Mouse (Mus musculus): ENCODE measurements around the gene Cyren. TPM values are rescaled to one million over a fixed set of nuclear protein-coding genes. Genes with fewer than 3 reads are reported as not detected.

The Cyren gene
- polyA plus RNA-seq (2015; fragmentation: Nextera tagmentation; extraction: Ambion mirVana) = 9.7 and 9.8 TPM in 2 replicates

GRCm38 (mm10) chr6:34877509-34878321 is at the start of gene Cyren:
TSS of gene Cyren (minus strand) at chr6:34878060.
- Histone ChIP-seq H3K27me3 (replicated peaks; ENCODE audit: control insufficient read depth, insufficient read depth, low read length) (no peaks in the 10 kb centered on the region), H3K27ac (ENCODE audit: low read depth, low read length) (peak within 1 kb of the TSS; percentile 91), H3K9ac (ENCODE audit: low read depth, low read length) (peak within 1 kb of the TSS; percentile 85), H3K4me2 (ENCODE audit: low read length) (peak within 1 kb of the TSS; percentile 69), H3K9me3 (ENCODE audit: control insufficient read depth, low read length) (no peaks in the 10 kb centered on the region), H3K4me3 (ENCODE audit: low read length) (peak within 1 kb of the TSS; percentile 72), H3K4me1 (ENCODE audit: control insufficient read depth, insufficient read depth, low read depth, low read length) (peaks cover 13% of the 10 kb centered on the region), H3K36me3 (ENCODE audit: control insufficient read depth, insufficient read depth, low read length) (0 out of 2 replicates have a peak, but pooled peaks cover 2% of the 10 kb centered on the region)
- ATAC-seq = peak; percentile 96
- WGBS = under 1% methylated on average over 56 of the region's 56 CpGs

GRCm38 (mm10) chr6:34927594-34927993 is 49.7 kb upstream of the Cyren start:
- Histone ChIP-seq H3K4me2 (ENCODE audit: low read length) (no peak overlapping the region), H3K9me3 (ENCODE audit: control insufficient read depth, low read length) (no peaks in the 10 kb centered on the region), H3K27me3 (replicated peaks; ENCODE audit: control insufficient read depth, insufficient read depth, low read length) (no peaks in the 10 kb centered on the region), H3K9ac (ENCODE audit: low read depth, low read length) (no peak overlapping the region), H3K27ac (ENCODE audit: low read depth, low read length) (no peak overlapping the region), H3K4me1 (ENCODE audit: control insufficient read depth, insufficient read depth, low read depth, low read length) (no peaks in the 10 kb centered on the region), H3K4me3 (ENCODE audit: low read length) (no peak overlapping the region), H3K36me3 (ENCODE audit: control insufficient read depth, insufficient read depth, low read length) (no peaks in the 10 kb centered on the region)
- no peak for ATAC-seq
- WGBS = 96% methylated on average over 8 of the region's 8 CpGs

GRCm38 (mm10) chr6:34927156-34927555 is 49.3 kb upstream of the Cyren start:
- no peaks in the 10 kb centered on the region for H3K4me1 ChIP-seq (ENCODE audit: control insufficient read depth, insufficient read depth, low read depth, low read length)
- H3K27me3 ChIP-seq (replicated peaks; ENCODE audit: control insufficient read depth, insufficient read depth, low read length) = no peaks in the 10 kb centered on the region
- no peak overlapping the region for H3K27ac ChIP-seq (ENCODE audit: low read depth, low read length)
- no peak overlapping the region for H3K4me3 ChIP-seq (ENCODE audit: low read length)
- H3K4me2 ChIP-seq (ENCODE audit: low read length) = no peak overlapping the region
- H3K9ac ChIP-seq (ENCODE audit: low read depth, low read length) = no peak overlapping the region
- H3K36me3 ChIP-seq (ENCODE audit: control insufficient read depth, insufficient read depth, low read length) = no peaks in the 10 kb centered on the region
- H3K9me3 ChIP-seq (ENCODE audit: control insufficient read depth, low read length) = no peaks in the 10 kb centered on the region
- 39% methylated on average over 4 of the region's 4 CpGs for WGBS
- ATAC-seq = no peak

GRCm38 (mm10) chr6:34921941-34922340 is 44.1 kb upstream of the Cyren start:
- Histone ChIP-seq H3K4me3 (ENCODE audit: low read length) (no peak overlapping the region), H3K9ac (ENCODE audit: low read depth, low read length) (no peak overlapping the region), H3K9me3 (ENCODE audit: control insufficient read depth, low read length) (no peaks in the 10 kb centered on the region), H3K4me2 (ENCODE audit: low read length) (no peak overlapping the region), H3K4me1 (ENCODE audit: control insufficient read depth, insufficient read depth, low read depth, low read length) (no peaks in the 10 kb centered on the region), H3K27ac (ENCODE audit: low read depth, low read length) (no peak overlapping the region), H3K27me3 (replicated peaks; ENCODE audit: control insufficient read depth, insufficient read depth, low read length) (no peaks in the 10 kb centered on the region), H3K36me3 (ENCODE audit: control insufficient read depth, insufficient read depth, low read length) (no peaks in the 10 kb centered on the region)
- 53% methylated on average over 14 of the region's 14 CpGs for WGBS
- no peak for ATAC-seq

- H3K9ac ChIP-seq (ENCODE audit: low read depth, low read length) = no peak overlapping the region
- no peak for ATAC-seq
- H3K4me3 ChIP-seq (ENCODE audit: low read length) = no peak overlapping the region
- no peak overlapping the region for H3K27ac ChIP-seq (ENCODE audit: low read depth, low read length)
- H3K27me3 ChIP-seq (replicated peaks; ENCODE audit: control insufficient read depth, insufficient read depth, low read length) = no peaks in the 10 kb centered on the region
- 97% methylated on average over 12 of the region's 12 CpGs for WGBS
- no peaks in the 10 kb centered on the region for H3K36me3 ChIP-seq (ENCODE audit: control insufficient read depth, insufficient read depth, low read length)
- no peak overlapping the region for H3K4me2 ChIP-seq (ENCODE audit: low read length)
- no peaks in the 10 kb centered on the region for H3K9me3 ChIP-seq (ENCODE audit: control insufficient read depth, low read length)
- H3K4me1 ChIP-seq (ENCODE audit: control insufficient read depth, insufficient read depth, low read depth, low read length) = no peaks in the 10 kb centered on the region
Measured at GRCm38 (mm10) chr6:34920631-34921030, 42.8 kb upstream of the Cyren start.

GRCm38 (mm10) chr6:34919956-34920355 is 42.1 kb upstream of the Cyren start, which contains the start of gene Stra8:
TSS of gene Stra8 (plus strand) at chr6:34920163.
- WGBS = 58% methylated on average over 10 of the region's 10 CpGs
- no peaks in the 10 kb centered on the region for H3K9me3 ChIP-seq (ENCODE audit: control insufficient read depth, low read length)
- no peaks in the 10 kb centered on the region for H3K36me3 ChIP-seq (ENCODE audit: control insufficient read depth, insufficient read depth, low read length)
- H3K4me2 ChIP-seq (ENCODE audit: low read length) = no peak within 1 kb of the TSS
- no peaks in the 10 kb centered on the region for H3K27me3 ChIP-seq (replicated peaks; ENCODE audit: control insufficient read depth, insufficient read depth, low read length)
- no peaks in the 10 kb centered on the region for H3K4me1 ChIP-seq (ENCODE audit: control insufficient read depth, insufficient read depth, low read depth, low read length)
- no peak for ATAC-seq
- no peak within 1 kb of the TSS for H3K27ac ChIP-seq (ENCODE audit: low read depth, low read length)
- no peak within 1 kb of the TSS for H3K4me3 ChIP-seq (ENCODE audit: low read length)
- no peak within 1 kb of the TSS for H3K9ac ChIP-seq (ENCODE audit: low read depth, low read length)

- H3K4me2 ChIP-seq (ENCODE audit: low read length) = no peak overlapping the region
- no peak for ATAC-seq
- H3K36me3 ChIP-seq (ENCODE audit: control insufficient read depth, insufficient read depth, low read length) = no peaks in the 10 kb centered on the region
- H3K4me1 ChIP-seq (ENCODE audit: control insufficient read depth, insufficient read depth, low read depth, low read length) = no peaks in the 10 kb centered on the region
- WGBS = 90% methylated on average over 7 of the region's 7 CpGs
- H3K9ac ChIP-seq (ENCODE audit: low read depth, low read length) = no peak overlapping the region
- H3K27ac ChIP-seq (ENCODE audit: low read depth, low read length) = no peak overlapping the region
- no peak overlapping the region for H3K4me3 ChIP-seq (ENCODE audit: low read length)
- no peaks in the 10 kb centered on the region for H3K27me3 ChIP-seq (replicated peaks; ENCODE audit: control insufficient read depth, insufficient read depth, low read length)
- no peaks in the 10 kb centered on the region for H3K9me3 ChIP-seq (ENCODE audit: control insufficient read depth, low read length)
Measured at GRCm38 (mm10) chr6:34919146-34919545, 41.3 kb upstream of the Cyren start.

GRCm38 (mm10) chr6:34914462-34914861 is 36.6 kb upstream of the Cyren start:
- H3K9me3 ChIP-seq (ENCODE audit: control insufficient read depth, low read length) = no peaks in the 10 kb centered on the region
- no peak overlapping the region for H3K9ac ChIP-seq (ENCODE audit: low read depth, low read length)
- no peaks in the 10 kb centered on the region for H3K36me3 ChIP-seq (ENCODE audit: control insufficient read depth, insufficient read depth, low read length)
- WGBS = 86% methylated on average over 3 of the region's 3 CpGs
- peaks cover 5% of the 10 kb centered on the region for H3K4me1 ChIP-seq (ENCODE audit: control insufficient read depth, insufficient read depth, low read depth, low read length)
- H3K27me3 ChIP-seq (replicated peaks; ENCODE audit: control insufficient read depth, insufficient read depth, low read length) = no peaks in the 10 kb centered on the region
- no peak overlapping the region for H3K27ac ChIP-seq (ENCODE audit: low read depth, low read length)
- no peak overlapping the region for H3K4me2 ChIP-seq (ENCODE audit: low read length)
- no peak for ATAC-seq
- H3K4me3 ChIP-seq (ENCODE audit: low read length) = no peak overlapping the region

- peaks cover 10% of the 10 kb centered on the region for H3K4me1 ChIP-seq (ENCODE audit: control insufficient read depth, insufficient read depth, low read depth, low read length)
- H3K4me3 ChIP-seq (ENCODE audit: low read length) = no peak overlapping the region
- H3K9ac ChIP-seq (ENCODE audit: low read depth, low read length) = no peak overlapping the region
- no peak for ATAC-seq
- 90% methylated on average over 13 of the region's 13 CpGs for WGBS
- H3K27me3 ChIP-seq (replicated peaks; ENCODE audit: control insufficient read depth, insufficient read depth, low read length) = no peaks in the 10 kb centered on the region
- no peak overlapping the region for H3K4me2 ChIP-seq (ENCODE audit: low read length)
- no peaks in the 10 kb centered on the region for H3K36me3 ChIP-seq (ENCODE audit: control insufficient read depth, insufficient read depth, low read length)
- no peaks in the 10 kb centered on the region for H3K9me3 ChIP-seq (ENCODE audit: control insufficient read depth, low read length)
- H3K27ac ChIP-seq (ENCODE audit: low read depth, low read length) = no peak overlapping the region
Measured at GRCm38 (mm10) chr6:34913341-34914040, 35.6 kb upstream of the Cyren start.
